Mouse (Mus musculus) mature B cell (primary cell): ENCODE results near the gene Trim25.
"Not testable (repeated sequence)": the region's sequence is repeated elsewhere in the genome, so short reads cannot be mapped to it uniquely, and the experiment has no call there.

Source experiments
- in situ Hi-C: fragments of 300-500 bp; cut with MboI; formaldehyde crosslinking; loops from 2 replicates; pipeline ENCODE4 v1.14.3; 2019

The Trim25 gene

GRCm38 (mm10) chr11:89023477-89023876 lies 24.3 kb downstream of the Trim25 start:
- in situ Hi-C loops = no loop called here

GRCm38 (mm10) chr11:89024181-89024881 lies 25.2 kb downstream of the Trim25 start:
- in situ Hi-C loops = no loop called here

- in situ Hi-C loops = no loop called here
Observed at GRCm38 (mm10) chr11:89025603-89026002, 26.4 kb downstream of the Trim25 start.

GRCm38 (mm10) chr11:89026117-89026516 lies 26.9 kb downstream of the Trim25 start:
- in situ Hi-C loops = no loop called here

- in situ Hi-C loops = no loop called here
Observed at GRCm38 (mm10) chr11:89027955-89028361, 28.8 kb downstream of the Trim25 start.

GRCm38 (mm10) chr11:89028871-89029405 lies 29.8 kb downstream of the Trim25 start:
- in situ Hi-C loops = no loop called here

- in situ Hi-C loops = loop anchor here (5.0 kb wide), 1 partner anchor 38 kb away; no protein-coding TSS in a partner anchor
Observed at GRCm38 (mm10) chr11:89030552-89030951, 31.4 kb downstream of the Trim25 start.

- in situ Hi-C loops = loop anchor here (5.0 kb wide), 1 partner anchor 39 kb away; no protein-coding TSS in a partner anchor
Observed at GRCm38 (mm10) chr11:89031189-89031588, 32.0 kb downstream of the Trim25 start.

GRCm38 (mm10) chr11:89034592-89034991 lies 35.4 kb downstream of the Trim25 start:
- in situ Hi-C loops = loop anchor here (5.0 kb wide), 1 partner anchor 42 kb away; no protein-coding TSS in a partner anchor

- in situ Hi-C loops = no loop called here
Observed at GRCm38 (mm10) chr11:89035552-89035951, 36.4 kb downstream of the Trim25 start.

GRCm38 (mm10) chr11:89038496-89038895 lies 39.3 kb downstream of the Trim25 start:
- in situ Hi-C loops = no loop called here

GRCm38 (mm10) chr11:89039325-89039724 lies 40.1 kb downstream of the Trim25 start:
- in situ Hi-C loops = no loop called here

GRCm38 (mm10) chr11:89041073-89041472 lies 41.9 kb downstream of the Trim25 start:
- in situ Hi-C loops = not testable (repeated sequence)

- in situ Hi-C loops = no loop called here
Observed at GRCm38 (mm10) chr11:89043046-89043445, 43.9 kb downstream of the Trim25 start.

- in situ Hi-C loops = not testable (repeated sequence)
Observed at GRCm38 (mm10) chr11:89045501-89045900, 46.3 kb downstream of the Trim25 start.

- in situ Hi-C loops = no loop called here
Observed at GRCm38 (mm10) chr11:89046021-89046420, 46.8 kb downstream of the Trim25 start.

- in situ Hi-C loops = no loop called here
Observed at GRCm38 (mm10) chr11:89051767-89052166, 52.6 kb downstream of the Trim25 start.

GRCm38 (mm10) chr11:89055931-89056690 lies 56.9 kb downstream of the Trim25 start:
- in situ Hi-C loops = no loop called here

- in situ Hi-C loops = no loop called here
Observed at GRCm38 (mm10) chr11:89058515-89059270, 59.5 kb downstream of the Trim25 start.

- in situ Hi-C loops = no loop called here
Observed at GRCm38 (mm10) chr11:89059919-89060422, 60.8 kb downstream of the Trim25 start.

GRCm38 (mm10) chr11:89060423-89061089 lies 61.4 kb downstream of the Trim25 start:
- in situ Hi-C loops = no loop called here
